Mouse (Mus musculus) erythroblast, embryonic 14.5 days (primary cell): ENCODE measurements around the gene 1700122O11Rik.

Experiments
- GATA1 ChIP-seq: IDR thresholded peaks from 2 replicates; pipeline ENCODE4 v1.6.1; 2012; ENCODE audit warnings: low read length, inconsistent platforms, mixed read lengths
- TAL1 ChIP-seq: IDR thresholded peaks from 3 replicates; pipeline ENCODE4 v1.6.1; 2012; ENCODE audit warnings: low read length, inconsistent platforms, mixed read lengths

GRCm38 (mm10) chr17:47990392-47991123 is 47.5 kb downstream of the 1700122O11Rik start:
- no peak for TF ChIP-seq TAL1
- TF ChIP-seq GATA1: no peak
